Mouse (Mus musculus) midbrain, embryonic 16.5 days (tissue): ENCODE measurements at regions not wholly inside any gene's neighbourhood (a gene's known extent, or its start where the extent isn't known, plus 50 kb on each side); places are given as distances from the start of the nearest gene placed in this dataset.

Experiments
- ATAC-seq: fragments of 200-750 bp; cut with Nextera tagmentation; 2 replicates; pipeline ENCODE4 v1.8.0; 2017; ENCODE audit warnings: moderate TSS enrichment
- H3K27ac ChIP-seq: fragments of 300-500 bp; sonication (generic); 2 replicates; pipeline ENCODE4 v1.5.1; 2014; ENCODE audit warnings: mild to moderate bottlenecking, low read length, mixed read lengths
- H3K27me3 ChIP-seq: fragments of 300-500 bp; sonication (generic); 2 replicates; pipeline ENCODE4 v1.6.1; 2014; ENCODE audit warnings: low read depth, low read length, mixed read lengths; ENCODE audit not compliant: control insufficient read depth, insufficient read depth
- H3K36me3 ChIP-seq: fragments of 300-500 bp; sonication (generic); 2 replicates; pipeline ENCODE4 v1.6.1; 2014; ENCODE audit warnings: mild to moderate bottlenecking, low read length, moderate library complexity, mixed read lengths; ENCODE audit not compliant: control insufficient read depth, insufficient read depth
- H3K4me1 ChIP-seq: fragments of 300-500 bp; sonication (generic); 2 replicates; pipeline ENCODE4 v1.6.1; 2014; ENCODE audit warnings: mild to moderate bottlenecking, low read length, mixed read lengths; ENCODE audit not compliant: control insufficient read depth, insufficient read depth
- H3K4me2 ChIP-seq: fragments of 300-500 bp; sonication (generic); 2 replicates; pipeline ENCODE4 v1.6.1; 2014; ENCODE audit warnings: mild to moderate bottlenecking, low read length, mixed read lengths
- H3K4me3 ChIP-seq: fragments of 300-500 bp; sonication (generic); 2 replicates; pipeline ENCODE4 v1.5.1; 2014; ENCODE audit warnings: low read depth, mild to moderate bottlenecking, low read length, moderate library complexity, mixed read lengths
- H3K9ac ChIP-seq: fragments of 300-500 bp; sonication (generic); 2 replicates; pipeline ENCODE4 v1.6.1; 2014; ENCODE audit warnings: low read depth, low read length, mixed read lengths
- H3K9me3 ChIP-seq: fragments of 300-500 bp; sonication (generic); replicated peaks from 2 replicates; pipeline ENCODE4 v1.6.1; 2014; ENCODE audit warnings: mild to moderate bottlenecking, low read length, mixed read lengths; ENCODE audit not compliant: control insufficient read depth, poor library complexity, severe bottlenecking
- WGBS: fragments of 180-500 bp; shearing (Covaris S2); extraction: QIAGEN DNeasy Blood & Tissue Kit; methylation state at CpG from one replicate; pipeline ENCODE4 v1.1.7; 2014; 5-methylcytosine and 5-hydroxymethylcytosine counted together

DNA sequence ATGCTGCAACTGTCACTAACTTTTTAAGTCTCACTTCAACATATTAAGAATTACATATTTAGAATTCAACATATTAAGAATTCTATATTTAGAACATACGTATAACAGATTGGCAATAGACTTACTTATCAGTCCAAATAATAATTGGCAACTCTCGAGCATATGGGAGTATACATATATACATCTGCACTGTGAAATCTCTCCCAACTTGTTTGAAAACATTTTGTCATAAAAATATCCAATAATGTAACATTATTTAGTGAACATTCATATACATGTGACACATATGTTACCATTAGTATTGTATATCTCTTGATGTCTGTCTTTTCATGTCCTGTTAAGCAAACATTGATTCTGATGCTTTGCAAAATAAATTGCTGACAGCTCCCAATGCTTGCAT, 768.8 kb upstream of the Cdh18 start:
- Histone ChIP-seq H3K9ac (no peak overlapping the region), H3K36me3 (no peaks in the 10 kb centered on the region), H3K27me3 (no peaks in the 10 kb centered on the region), H3K4me2 (no peak overlapping the region), H3K9me3 (no peaks in the 10 kb centered on the region), H3K27ac (no peak overlapping the region), H3K4me3 (no peak overlapping the region), H3K4me1 (peaks cover 3% of the 10 kb centered on the region; the same call in 1 of the 2 replicates)
- WGBS = 84% methylated on average over 2 of the region's 2 CpGs
- ATAC-seq = no peak

GRCm38 (mm10) chr15:21780701-21781100, 768.1 kb upstream of the Cdh18 start:
- no peak overlapping the region for H3K9ac ChIP-seq
- H3K27me3 ChIP-seq = no peaks in the 10 kb centered on the region
- H3K4me1 ChIP-seq = peaks cover 3% of the 10 kb centered on the region; the same call in 1 of the 2 replicates
- no peaks in the 10 kb centered on the region for H3K9me3 ChIP-seq
- H3K27ac ChIP-seq = no peak overlapping the region
- peak; percentile 60; the same call in 1 of the 2 replicates for ATAC-seq
- no peaks in the 10 kb centered on the region for H3K36me3 ChIP-seq
- H3K4me2 ChIP-seq = no peak overlapping the region
- H3K4me3 ChIP-seq = no peak overlapping the region
- WGBS = 39% methylated on average over 3 of the region's 3 CpGs
